Mouse (Mus musculus) c-Kit-positive CD71-positive TER-119-positive erythroid progenitor cells, embryonic 14.5 days (primary cell): ENCODE data around the gene Wasf3.
A peak's percentile ranks its signal among the peaks of the same experiment; 100 is the strongest.
"Not testable (repeated sequence)": the region's sequence is repeated elsewhere in the genome, so short reads cannot be mapped to it uniquely, and the experiment has no call there.

Source experiments
- DNase-seq: peaks from one replicate; pipeline ENCODE4 v3.0.0-alpha.2; 2013; ENCODE audit warnings: low spot score

Gene Wasf3

GRCm38 (mm10) chr5:146442767-146443166, 58.0 kb downstream of the Wasf3 start:
- no peak for DNase-seq

GRCm38 (mm10) chr5:146446633-146447032, 61.8 kb downstream of the Wasf3 start:
- no peak for DNase-seq

GRCm38 (mm10) chr5:146451592-146452254, 66.9 kb downstream of the Wasf3 start:
- DNase-seq, result no peak

GRCm38 (mm10) chr5:146453556-146453955, 68.8 kb downstream of the Wasf3 start:
- no peak for DNase-seq

GRCm38 (mm10) chr5:146461612-146462011, 76.8 kb downstream of the Wasf3 start:
- no peak for DNase-seq

DNA sequence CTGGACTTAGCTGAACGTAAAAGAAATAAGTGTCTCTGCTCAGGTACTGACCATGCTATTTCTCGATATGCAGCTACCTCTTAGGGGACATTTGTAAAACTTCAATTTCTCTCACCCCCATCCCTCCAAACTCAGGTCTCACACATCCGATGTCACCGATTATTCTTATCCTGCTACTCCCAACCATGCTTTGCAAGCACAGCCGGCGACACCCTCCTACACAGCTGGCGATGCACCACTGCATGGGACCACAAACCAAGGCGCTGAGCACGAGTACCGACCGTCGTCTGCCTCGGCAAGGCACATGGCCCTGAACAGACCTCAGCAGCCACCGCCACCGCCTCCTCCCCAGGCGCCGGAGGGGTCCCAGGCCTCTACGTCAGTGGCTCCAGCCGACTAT, 81.9 kb downstream of the Wasf3 start:
- DNase-seq, result no peak

DNA sequence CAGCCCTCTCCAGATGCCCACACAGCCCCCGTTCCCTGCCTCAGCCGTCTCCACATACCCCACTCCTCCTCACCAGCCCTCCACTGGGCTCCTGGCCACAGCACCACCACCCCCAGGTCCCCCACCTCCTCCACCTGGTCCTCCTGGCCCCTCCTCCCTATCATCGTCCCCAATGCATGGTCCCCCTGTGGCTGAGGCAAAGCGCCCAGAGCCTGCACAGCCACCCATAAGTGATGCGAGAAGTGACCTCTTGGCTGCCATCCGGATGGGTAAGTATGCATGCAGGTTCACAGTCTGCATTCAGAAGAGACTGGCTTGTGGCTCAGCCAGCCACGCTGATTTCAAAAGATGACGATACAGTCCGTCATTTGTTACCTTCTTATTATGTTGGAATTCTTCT, 83.5 kb downstream of the Wasf3 start:
- DNase-seq, result no peak

DNA sequence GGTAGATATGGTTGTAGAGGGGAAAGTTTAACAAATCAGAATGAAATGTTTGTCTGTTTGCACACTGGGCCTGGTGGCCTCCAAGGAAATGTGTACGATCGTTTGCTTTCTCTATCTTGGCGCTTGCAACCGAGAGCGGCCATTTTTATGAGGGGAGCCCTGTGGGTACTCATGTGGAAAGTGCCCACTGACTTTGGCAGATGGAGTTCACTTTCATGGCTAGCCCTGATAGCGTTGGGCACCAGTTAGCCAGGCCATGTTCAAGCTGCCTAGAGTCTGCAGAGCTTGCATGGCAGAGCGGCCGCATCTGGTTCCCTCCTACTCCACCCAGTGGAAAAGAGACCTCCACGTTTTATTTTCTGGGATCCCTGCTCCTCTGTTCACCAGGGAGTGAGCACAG, 86.0 kb downstream of the Wasf3 start:
- DNase-seq, result no peak

DNA sequence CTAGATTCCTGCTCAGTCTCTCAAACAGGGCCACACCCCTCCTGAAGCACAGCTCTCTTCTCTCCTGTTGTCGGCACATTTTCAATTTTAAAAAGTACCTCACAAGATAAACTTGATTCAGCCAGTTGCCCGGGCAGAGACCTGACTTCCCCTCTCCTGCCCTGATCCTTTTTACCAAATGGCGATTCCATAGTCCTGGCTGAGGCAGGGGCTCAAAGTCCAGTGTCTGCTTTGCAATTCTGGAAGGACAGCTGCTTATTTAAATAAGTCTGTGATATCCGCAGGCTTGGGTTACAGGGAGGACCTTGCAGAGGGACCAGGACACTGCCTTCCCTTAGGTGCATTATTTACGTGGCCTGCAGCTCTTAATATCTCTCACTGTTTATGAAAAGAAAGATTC, 86.5 kb downstream of the Wasf3 start:
- no peak for DNase-seq

GRCm38 (mm10) chr5:146471821-146472220, 87.0 kb downstream of the Wasf3 start:
- DNase-seq, result no peak

DNA sequence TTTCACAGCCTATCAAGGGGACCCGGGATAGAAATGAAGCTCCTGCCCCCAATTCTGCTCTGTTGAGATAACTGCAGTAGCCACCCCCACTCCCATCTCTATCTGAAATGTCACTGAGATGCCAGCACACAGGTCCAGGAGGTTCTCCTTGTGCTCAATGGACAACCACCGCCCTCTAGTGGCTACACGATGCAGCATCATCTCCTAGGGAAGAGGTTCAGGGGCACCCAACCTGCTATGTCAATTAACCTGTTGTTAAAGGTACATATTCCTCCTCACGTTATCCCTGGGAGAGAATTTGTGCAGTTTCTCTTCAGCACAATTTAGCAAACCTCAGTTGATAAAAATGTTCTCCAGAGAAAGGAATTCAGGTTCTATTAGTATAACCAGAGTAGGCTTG, 94.8 kb downstream of the Wasf3 start:
- peak; percentile 44 for DNase-seq

DNA sequence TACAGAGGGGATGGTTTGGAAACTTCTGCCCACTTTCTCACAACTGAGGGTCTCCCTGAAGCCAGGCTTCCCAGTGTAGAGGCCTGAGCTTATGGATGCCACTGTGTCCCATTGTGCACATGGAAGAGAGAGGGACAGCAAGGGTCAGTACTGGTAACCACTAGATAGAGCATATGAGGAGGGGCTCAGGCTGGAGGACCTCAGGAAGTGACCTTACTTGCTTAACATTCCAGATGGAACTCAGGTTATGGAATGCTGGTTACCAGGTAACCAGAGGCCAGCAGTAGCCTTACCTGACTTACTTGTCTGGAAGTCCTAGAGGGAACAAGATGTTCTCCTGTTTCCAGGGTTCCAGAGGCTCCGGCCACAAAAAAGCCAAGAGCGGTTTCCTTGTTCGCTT, 96.9 kb downstream of the Wasf3 start, which contains the start of gene Gm6408:
Gene Gm6408, plus strand, starts transcription at position 301 of the 400 bp plus-strand sequence.
- not testable (repeated sequence) for DNase-seq

DNA sequence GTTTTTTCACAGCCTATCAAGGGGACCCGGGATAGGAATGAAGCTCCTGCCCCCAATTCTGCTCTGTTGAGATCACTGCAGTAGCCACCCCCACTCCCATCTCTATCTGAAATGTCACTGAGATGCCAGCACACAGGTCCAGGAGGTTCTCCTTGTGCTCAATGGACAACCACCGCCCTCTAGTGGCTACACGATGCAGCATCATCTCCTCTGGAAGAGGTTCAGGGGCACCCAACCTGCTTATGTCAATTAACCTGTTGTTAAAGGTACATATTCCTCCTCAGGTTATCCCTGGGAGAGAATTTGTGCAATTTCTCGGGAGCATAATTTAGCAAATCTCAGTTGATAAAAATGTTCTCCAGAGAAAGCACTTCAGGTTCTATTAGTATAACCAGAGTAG, 104.2 kb downstream of the Wasf3 start:
- DNase-seq, result peak; percentile 7

DNA sequence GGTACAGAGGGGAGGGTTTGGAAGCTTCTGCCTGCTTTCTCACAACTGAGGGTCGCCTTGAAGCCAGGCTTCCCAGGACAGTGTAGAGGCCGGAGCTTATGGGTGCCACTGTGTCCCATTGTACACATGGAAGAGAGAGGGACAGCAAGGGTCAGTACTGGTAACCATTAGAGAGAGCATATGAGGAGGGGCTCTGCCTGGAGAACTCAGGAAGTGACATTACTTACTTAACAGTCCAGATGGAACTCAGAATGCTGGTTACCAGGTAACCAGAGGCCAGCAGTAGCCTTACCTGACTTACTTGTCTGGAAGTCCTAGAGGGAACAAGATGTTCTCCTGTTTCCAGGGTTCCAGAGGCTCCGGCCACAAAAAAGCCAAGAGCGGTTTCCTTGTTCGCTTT, 106.3 kb downstream of the Wasf3 start, which contains the start of gene Gm6370:
Gene Gm6370, plus strand, starts transcription at position 301 of the 400 bp plus-strand sequence.
- not testable (repeated sequence) for DNase-seq

GRCm38 (mm10) chr5:146502099-146502498, 117.3 kb downstream of the Wasf3 start, which contains the start of gene 4930449I24Rik:
Gene 4930449I24Rik (plus strand): TSS chr5:146502399.
- not testable (repeated sequence) for DNase-seq

- DNase-seq, result not testable (repeated sequence)
These were observed 129.0 kb downstream of the Wasf3 start, which contains the start of gene Gm3402 for GRCm38 (mm10) chr5:146513823-146514222. Gene Gm3402 (plus strand): TSS chr5:146514123.
